ENCODE assay signal across 19 mouse cellular contexts in genomic region chr2:74741979-74742277, GRCm38 (mm10). TPM values are rescaled to one million over a fixed set of nuclear protein-coding genes. Genes with fewer than 3 reads are reported as not detected.
DNase-seq lines count a peak whose midpoint lies in the region; ATAC-seq lines count a peak whose summit lies in the region.
"Had no signal": no experiment of that assay in that cellular context is flagged by ENCODE, and none has a peak within 500 bp of the region (broad histone marks: within the 10 kb centered on the region; RNA-seq: fewer than 3 reads in every experiment).

No protein-coding gene starts in this region.

- DNase-seq in hindbrain, embryonic 11.5 days (ENCODE audit: low spot score), result no peak
- DNase-seq in midbrain, embryonic 11.5 days (ENCODE audit: low spot score, missing footprints), result peak; percentile 90
- DNase-seq in lung, adult 18-20 months, result no peak
- DNase-seq: adrenal gland, adult 2 months; adrenal gland, postnatal 36 days; cerebellum, adult 2 months; cerebellum, postnatal 10 days; gastrocnemius, adult 2 months; gastrocnemius, postnatal 25 days had no signal

- H3K36me3 ChIP-seq in hindbrain, embryonic 13.5 days, result peaks cover 17% of the 10 kb centered on the region
- H3K36me3 ChIP-seq in hindbrain, embryonic 11.5 days (ENCODE audit: control insufficient read depth, insufficient read depth, low read length), result no peaks in the 10 kb centered on the region
- H3K36me3 ChIP-seq in midbrain, embryonic 11.5 days (ENCODE audit: control insufficient read depth, insufficient read depth, low read length), result no peaks in the 10 kb centered on the region
- no peaks in the 10 kb centered on the region for H3K36me3 ChIP-seq in midbrain, embryonic 13.5 days
- peaks cover 17% of the 10 kb centered on the region for H3K36me3 ChIP-seq in neural tube, embryonic 12.5 days
- 0 out of 2 replicates have a peak, but pooled peaks cover 5% of the 10 kb centered on the region for H3K36me3 ChIP-seq in neural tube, embryonic 15.5 days
- H3K36me3 ChIP-seq: embryonic facial prominence, embryonic 10.5 days; heart, embryonic 12.5 days; intestine, embryonic 15.5 days had no signal

- peak overlapping the region; percentile 60 for H3K9ac ChIP-seq in hindbrain, embryonic 13.5 days
- H3K9ac ChIP-seq in hindbrain, embryonic 11.5 days (ENCODE audit: low read depth, low read length), result no peak overlapping the region
- H3K9ac ChIP-seq in midbrain, embryonic 11.5 days (ENCODE audit: low read length), result no peak overlapping the region
- no peak overlapping the region for H3K9ac ChIP-seq in midbrain, embryonic 13.5 days (replicated peaks)
- no peak overlapping the region for H3K9ac ChIP-seq in neural tube, embryonic 12.5 days
- no peak overlapping the region for H3K9ac ChIP-seq in neural tube, embryonic 15.5 days (replicated peaks)
- H3K9ac ChIP-seq: heart, embryonic 12.5 days; intestine, embryonic 15.5 days had no signal

- peaks cover 94% of the 10 kb centered on the region for H3K27me3 ChIP-seq in hindbrain, embryonic 13.5 days
- peaks cover 74% of the 10 kb centered on the region for H3K27me3 ChIP-seq in hindbrain, embryonic 11.5 days (ENCODE audit: control insufficient read depth, insufficient read depth, low read length)
- peaks cover 99% of the 10 kb centered on the region for H3K27me3 ChIP-seq in midbrain, embryonic 11.5 days (ENCODE audit: control insufficient read depth, insufficient read depth, low read length)
- H3K27me3 ChIP-seq in midbrain, embryonic 13.5 days, result peaks cover 100% of the 10 kb centered on the region
- no peaks in the 10 kb centered on the region for H3K27me3 ChIP-seq in neural tube, embryonic 12.5 days (replicated peaks)
- no peaks in the 10 kb centered on the region for H3K27me3 ChIP-seq in neural tube, embryonic 15.5 days (replicated peaks)

- no peaks in the 10 kb centered on the region for H3K9me3 ChIP-seq in hindbrain, embryonic 13.5 days
- no peaks in the 10 kb centered on the region for H3K9me3 ChIP-seq in hindbrain, embryonic 11.5 days (ENCODE audit: control insufficient read depth, low read length)
- no peaks in the 10 kb centered on the region for H3K9me3 ChIP-seq in midbrain, embryonic 11.5 days (ENCODE audit: control insufficient read depth, low read length)
- no peaks in the 10 kb centered on the region for H3K9me3 ChIP-seq in midbrain, embryonic 13.5 days
- no peaks in the 10 kb centered on the region for H3K9me3 ChIP-seq in neural tube, embryonic 12.5 days
- no peaks in the 10 kb centered on the region for H3K9me3 ChIP-seq in neural tube, embryonic 15.5 days (replicated peaks)
- H3K9me3 ChIP-seq: embryonic facial prominence, embryonic 10.5 days; heart, embryonic 12.5 days; intestine, embryonic 15.5 days had no signal

- peak overlapping the region; percentile 99 for H3K27ac ChIP-seq in hindbrain, embryonic 13.5 days
- no peak overlapping the region for H3K27ac ChIP-seq in hindbrain, embryonic 11.5 days (ENCODE audit: low read depth, low read length)
- H3K27ac ChIP-seq in midbrain, embryonic 11.5 days (ENCODE audit: low read depth, low read length), result no peak overlapping the region
- no peak overlapping the region for H3K27ac ChIP-seq in midbrain, embryonic 13.5 days
- H3K27ac ChIP-seq in neural tube, embryonic 12.5 days, result peak overlapping the region; percentile 99
- H3K27ac ChIP-seq in neural tube, embryonic 15.5 days (replicated peaks), result peak overlapping the region; percentile 66
- H3K27ac ChIP-seq: embryonic facial prominence, embryonic 10.5 days; gastrocnemius, adult 2 months; intestine, embryonic 15.5 days had no signal

- peaks cover 53% of the 10 kb centered on the region for H3K4me1 ChIP-seq in hindbrain, embryonic 13.5 days (replicated peaks)
- no peaks in the 10 kb centered on the region for H3K4me1 ChIP-seq in hindbrain, embryonic 11.5 days (replicated peaks; ENCODE audit: control insufficient read depth, insufficient read depth, low read length)
- H3K4me1 ChIP-seq in midbrain, embryonic 11.5 days (ENCODE audit: control insufficient read depth, insufficient read depth, low read length), result no peaks in the 10 kb centered on the region; the same call in 1 of the 2 replicates
- peaks cover 6% of the 10 kb centered on the region; the same call in 1 of the 2 replicates for H3K4me1 ChIP-seq in midbrain, embryonic 13.5 days (replicated peaks)
- peaks cover 85% of the 10 kb centered on the region for H3K4me1 ChIP-seq in neural tube, embryonic 12.5 days
- H3K4me1 ChIP-seq in neural tube, embryonic 15.5 days, result peaks cover 69% of the 10 kb centered on the region

- peak overlapping the region; percentile 83 for H3K4me2 ChIP-seq in hindbrain, embryonic 13.5 days
- no peak overlapping the region for H3K4me2 ChIP-seq in hindbrain, embryonic 11.5 days (replicated peaks; ENCODE audit: low read depth, low read length)
- H3K4me2 ChIP-seq in midbrain, embryonic 11.5 days, result no peak overlapping the region
- H3K4me2 ChIP-seq in midbrain, embryonic 13.5 days (replicated peaks), result no peak overlapping the region
- peak overlapping the region; percentile 96; the same call in 1 of the 2 replicates for H3K4me2 ChIP-seq in neural tube, embryonic 12.5 days (replicated peaks)
- H3K4me2 ChIP-seq in neural tube, embryonic 15.5 days, result no peak overlapping the region
- H3K4me2 ChIP-seq: heart, embryonic 12.5 days; intestine, embryonic 15.5 days had no signal

- ATAC-seq in hindbrain, embryonic 13.5 days (ENCODE audit: low FRiP score), result no peak
- no peak for ATAC-seq in hindbrain, embryonic 11.5 days (ENCODE audit: low FRiP score)
- no peak for ATAC-seq in midbrain, embryonic 11.5 days (ENCODE audit: low FRiP score)
- no peak for ATAC-seq in midbrain, embryonic 13.5 days
- no peak for ATAC-seq in neural tube, embryonic 12.5 days (ENCODE audit: low FRiP score, low read depth)
- ATAC-seq in neural tube, embryonic 15.5 days (ENCODE audit: low FRiP score), result no peak
- ATAC-seq: forebrain, embryonic 14.5 days had no signal

- H3K4me3 ChIP-seq in hindbrain, embryonic 13.5 days, result peak overlapping the region; percentile 8; the same call in 1 of the 2 replicates
- no peak overlapping the region for H3K4me3 ChIP-seq in hindbrain, embryonic 11.5 days (ENCODE audit: low read depth, low read length)
- no peak overlapping the region for H3K4me3 ChIP-seq in midbrain, embryonic 11.5 days (ENCODE audit: low read depth, low read length)
- H3K4me3 ChIP-seq in midbrain, embryonic 13.5 days (replicated peaks), result no peak overlapping the region
- H3K4me3 ChIP-seq in neural tube, embryonic 12.5 days, result no peak overlapping the region
- H3K4me3 ChIP-seq in neural tube, embryonic 15.5 days (replicated peaks), result no peak overlapping the region
- H3K4me3 ChIP-seq: embryonic facial prominence, embryonic 10.5 days; gastrocnemius, adult 2 months; heart, embryonic 12.5 days; intestine, embryonic 15.5 days had no signal

RNA-seq across cellular contexts. Expression of gene Gm28230, which starts 15.4 kb away (rescaled TPM):
- 1.3 and 1.5 TPM in 2 replicates for polyA plus RNA-seq in hindbrain, embryonic 13.5 days (2015; fragmentation: Nextera tagmentation; extraction: Ambion mirVana)
- polyA plus RNA-seq in hindbrain, embryonic 11.5 days (2014; fragmentation: Nextera tagmentation; extraction: Ambion mirVana), result 0.73 and 0.89 TPM in 2 replicates
- not detected in 2 replicates for polyA plus RNA-seq in midbrain, embryonic 11.5 days (2014; fragmentation: Nextera tagmentation; extraction: Ambion mirVana)
- not detected in 2 replicates for polyA plus RNA-seq in midbrain, embryonic 13.5 days (2015; fragmentation: Nextera tagmentation; extraction: Ambion mirVana)
- 6.9 and 9.1 TPM in 2 replicates for polyA plus RNA-seq in neural tube, embryonic 12.5 days (2016; fragmentation: Nextera tagmentation; extraction: Ambion mirVana)
- polyA plus RNA-seq in neural tube, embryonic 15.5 days (2015; fragmentation: Nextera tagmentation; extraction: Ambion mirVana), result 0.96 and 2.0 TPM in 2 replicates
- polyA plus RNA-seq: embryonic facial prominence, embryonic 10.5 days; embryonic facial prominence, embryonic 14.5 days; forebrain, embryonic 14.5 days; heart, embryonic 12.5 days; heart, embryonic 16.5 days had no signal

RNA-seq across cellular contexts. Expression of gene Hoxd1, which starts 20.9 kb away (rescaled TPM):
- 1.6 and 2.5 TPM in 2 replicates for polyA plus RNA-seq in hindbrain, embryonic 13.5 days (2015; fragmentation: Nextera tagmentation; extraction: Ambion mirVana)
- polyA plus RNA-seq in hindbrain, embryonic 11.5 days (2014; fragmentation: Nextera tagmentation; extraction: Ambion mirVana), result 1.5 and 1.7 TPM in 2 replicates
- not detected in 2 replicates for polyA plus RNA-seq in midbrain, embryonic 11.5 days (2014; fragmentation: Nextera tagmentation; extraction: Ambion mirVana)
- polyA plus RNA-seq in midbrain, embryonic 13.5 days (2015; fragmentation: Nextera tagmentation; extraction: Ambion mirVana), result 0.08 TPM in 1 of 2 replicates, not detected in the other
- 6.8 and 7.8 TPM in 2 replicates for polyA plus RNA-seq in neural tube, embryonic 12.5 days (2016; fragmentation: Nextera tagmentation; extraction: Ambion mirVana)
- polyA plus RNA-seq in neural tube, embryonic 15.5 days (2015; fragmentation: Nextera tagmentation; extraction: Ambion mirVana), result 1.7 and 2.1 TPM in 2 replicates
- polyA plus RNA-seq: adrenal gland, adult 2 months; forebrain, embryonic 14.5 days; heart, embryonic 12.5 days; heart, embryonic 16.5 days had no signal

RNA-seq across cellular contexts. Expression of gene Hoxd4, which starts 30.2 kb away (rescaled TPM):
- polyA plus RNA-seq in hindbrain, embryonic 13.5 days (2015; fragmentation: Nextera tagmentation; extraction: Ambion mirVana), result 4.1 and 4.2 TPM in 2 replicates
- polyA plus RNA-seq in hindbrain, embryonic 11.5 days (2014; fragmentation: Nextera tagmentation; extraction: Ambion mirVana), result 3.3 and 3.7 TPM in 2 replicates
- not detected in 2 replicates for polyA plus RNA-seq in midbrain, embryonic 11.5 days (2014; fragmentation: Nextera tagmentation; extraction: Ambion mirVana)
- polyA plus RNA-seq in midbrain, embryonic 13.5 days (2015; fragmentation: Nextera tagmentation; extraction: Ambion mirVana), result not detected in 2 replicates
- 14.2 and 16.0 TPM in 2 replicates for polyA plus RNA-seq in neural tube, embryonic 12.5 days (2016; fragmentation: Nextera tagmentation; extraction: Ambion mirVana)
- polyA plus RNA-seq in neural tube, embryonic 15.5 days (2015; fragmentation: Nextera tagmentation; extraction: Ambion mirVana), result 4.3 and 4.5 TPM in 2 replicates
- polyA plus RNA-seq: embryonic facial prominence, embryonic 10.5 days; forebrain, embryonic 14.5 days had no signal

RNA-seq across cellular contexts. Expression of gene Hoxd3, which starts 30.2 kb away (rescaled TPM):
- 76.0 and 82.5 TPM in 2 replicates for polyA plus RNA-seq in hindbrain, embryonic 13.5 days (2015; fragmentation: Nextera tagmentation; extraction: Ambion mirVana)
- polyA plus RNA-seq in hindbrain, embryonic 11.5 days (2014; fragmentation: Nextera tagmentation; extraction: Ambion mirVana), result 49.5 and 58.0 TPM in 2 replicates
- polyA plus RNA-seq in midbrain, embryonic 11.5 days (2014; fragmentation: Nextera tagmentation; extraction: Ambion mirVana), result 0.07 and 0.14 TPM in 2 replicates
- 0.17 TPM in 2 replicates for polyA plus RNA-seq in midbrain, embryonic 13.5 days (2015; fragmentation: Nextera tagmentation; extraction: Ambion mirVana)
- polyA plus RNA-seq in neural tube, embryonic 12.5 days (2016; fragmentation: Nextera tagmentation; extraction: Ambion mirVana), result 55.9 and 68.9 TPM in 2 replicates
- polyA plus RNA-seq in neural tube, embryonic 15.5 days (2015; fragmentation: Nextera tagmentation; extraction: Ambion mirVana), result 14.5 and 29.1 TPM in 2 replicates
- polyA plus RNA-seq: forebrain, embryonic 14.5 days had no signal

RNA-seq across cellular contexts. Expression of gene Hoxd8, which starts 37.5 kb away (rescaled TPM):
- 0.79 and 1.5 TPM in 2 replicates for polyA plus RNA-seq in hindbrain, embryonic 13.5 days (2015; fragmentation: Nextera tagmentation; extraction: Ambion mirVana)
- polyA plus RNA-seq in hindbrain, embryonic 11.5 days (2014; fragmentation: Nextera tagmentation; extraction: Ambion mirVana), result 0.19 and 0.50 TPM in 2 replicates
- 0.11 TPM in 1 of 2 replicates, not detected in the other for polyA plus RNA-seq in midbrain, embryonic 11.5 days (2014; fragmentation: Nextera tagmentation; extraction: Ambion mirVana)
- 0.08 TPM in 1 of 2 replicates, not detected in the other for polyA plus RNA-seq in midbrain, embryonic 13.5 days (2015; fragmentation: Nextera tagmentation; extraction: Ambion mirVana)
- 20.8 and 21.4 TPM in 2 replicates for polyA plus RNA-seq in neural tube, embryonic 12.5 days (2016; fragmentation: Nextera tagmentation; extraction: Ambion mirVana)
- polyA plus RNA-seq in neural tube, embryonic 15.5 days (2015; fragmentation: Nextera tagmentation; extraction: Ambion mirVana), result 12.4 and 12.5 TPM in 2 replicates
- polyA plus RNA-seq: cerebellum, adult 2 months; embryonic facial prominence, embryonic 10.5 days had no signal

Comparison
In these comparisons a context has a peak if more than half of its experiments do, and no peak if none do; other contexts are left out.
1. H3K27ac ChIP-seq: peak in hindbrain, embryonic 13.5 days (single experiment), neural tube, embryonic 12.5 days (single experiment) and neural tube, embryonic 15.5 days (single experiment); none in hindbrain, embryonic 11.5 days (single experiment), midbrain, embryonic 11.5 days (single experiment) and midbrain, embryonic 13.5 days (single experiment).
2. H3K4me2 ChIP-seq: peak in hindbrain, embryonic 13.5 days (single experiment) and neural tube, embryonic 12.5 days (single experiment); none in hindbrain, embryonic 11.5 days (single experiment), midbrain, embryonic 11.5 days (single experiment), midbrain, embryonic 13.5 days (single experiment) and neural tube, embryonic 15.5 days (single experiment).